Mouse (Mus musculus) bone marrow macrophage, adult 2 months (primary cell): ENCODE results near the gene Atp1a2. TPM values are rescaled to one million over a fixed set of nuclear protein-coding genes. Genes with fewer than 3 reads are reported as not detected.

Experiments used
- H3K27ac ChIP-seq: 2 replicates; pipeline ENCODE4 v1.5.1; 2012; ENCODE audit warnings: low read depth, low read length; ENCODE audit not compliant: insufficient read depth
- H3K4me1 ChIP-seq: 2 replicates; pipeline ENCODE4 v1.6.1; 2012; ENCODE audit warnings: low read length; ENCODE audit not compliant: control insufficient read depth, insufficient read depth
- H3K4me3 ChIP-seq: 2 replicates; pipeline ENCODE4 v1.5.1; 2012; ENCODE audit warnings: mild to moderate bottlenecking, low read length, moderate library complexity; ENCODE audit not compliant: insufficient read depth
- CTCF ChIP-seq: IDR thresholded peaks from 2 replicates; pipeline ENCODE4 v1.5.1; 2012; ENCODE audit warnings: low read depth, mild to moderate bottlenecking, low read length, moderate library complexity
- POLR2A ChIP-seq: IDR thresholded peaks from 2 replicates; pipeline ENCODE4 v1.6.1; 2012; ENCODE audit warnings: mild to moderate bottlenecking, low read depth, low read length, borderline replicate concordance
- polyA plus RNA-seq: library from polyadenylated mRNA; stranded (reverse); fragments of >200 nt; gene quantifications from 2 replicates; pipeline ENCODE4 v1.2.4, GENCODE M21; 2012; ENCODE audit not compliant: missing spikeins, insufficient read depth, insufficient read length

The Atp1a2 gene
- polyA plus RNA-seq, 1 experiment, result 0.36 TPM

DNA sequence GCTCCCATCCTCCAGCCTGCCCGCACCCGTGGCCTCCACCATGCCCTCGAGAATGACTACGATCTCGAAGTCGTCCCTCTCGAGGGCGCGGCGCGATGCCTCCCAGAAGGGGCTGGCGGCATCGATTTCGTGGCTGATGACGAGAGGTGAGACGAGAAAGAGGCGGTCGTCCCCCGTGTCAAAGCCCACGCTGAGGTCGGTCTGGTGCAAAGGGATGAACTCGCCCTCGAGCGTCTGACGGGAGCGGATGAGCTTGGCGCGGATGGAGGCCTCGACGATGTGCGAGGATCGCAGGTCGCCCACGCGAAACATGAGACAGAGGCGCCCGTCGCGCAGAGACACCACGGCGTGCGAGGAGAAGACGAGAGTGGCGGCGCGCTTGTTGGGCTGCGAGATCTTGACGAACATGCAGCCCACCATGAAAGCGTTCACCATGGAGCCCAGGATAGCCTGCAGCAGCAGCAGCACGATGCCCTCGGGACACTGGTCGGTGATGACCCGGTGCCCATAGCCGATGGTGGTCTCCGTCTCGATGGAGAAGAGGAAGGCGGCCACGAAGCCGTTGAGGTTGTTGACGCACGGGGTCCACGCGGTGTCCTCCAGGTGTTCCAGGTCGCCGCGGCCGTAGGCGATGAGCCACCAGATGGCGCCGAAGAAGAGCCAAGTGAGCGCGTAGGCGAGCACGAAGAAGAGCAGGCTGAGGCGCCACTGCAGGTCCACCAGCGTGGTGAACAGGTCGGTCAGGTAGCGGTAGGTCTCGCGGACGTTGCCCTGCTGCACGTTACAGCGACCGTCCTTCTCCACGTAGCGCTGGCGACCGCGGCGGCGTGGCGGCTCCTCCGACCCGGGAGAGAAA, 28.0 kb upstream of the Atp1a2 start:
- peak overlapping the region; percentile 34 for H3K4me3 ChIP-seq
- no peak for TF ChIP-seq POLR2A
- TF ChIP-seq CTCF, result peak; percentile 44; the same call in 1 of the 2 replicates

DNA sequence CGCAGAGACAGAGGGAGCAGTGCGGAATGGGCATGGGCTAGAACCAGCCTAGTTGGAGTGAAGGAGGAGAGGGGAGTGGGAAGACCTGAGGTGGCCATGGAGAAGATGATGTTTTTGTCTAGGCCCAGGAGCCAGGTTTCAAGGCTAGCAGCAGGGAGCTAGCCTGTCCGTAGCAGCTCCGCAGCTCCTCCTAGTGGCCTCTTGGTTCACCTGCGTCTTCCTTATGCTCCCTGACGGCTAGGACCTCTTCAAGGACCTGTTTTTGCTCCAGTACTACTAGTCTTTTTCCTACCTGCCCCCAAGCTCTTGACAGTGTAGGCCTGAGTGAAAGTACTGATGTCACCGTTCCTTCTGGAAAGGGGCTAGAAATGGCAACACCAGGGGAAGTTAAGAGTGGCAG, 26.9 kb upstream of the Atp1a2 start:
- H3K27ac ChIP-seq, result no peak overlapping the region
- no peaks in the 10 kb centered on the region for H3K4me1 ChIP-seq
- no peak overlapping the region for H3K4me3 ChIP-seq
- TF ChIP-seq CTCF, result peak; percentile 86
- TF ChIP-seq POLR2A, result no peak

More for the DNA sequence above, 28.0 kb upstream of the Atp1a2 start:
- Histone ChIP-seq H3K27ac (no peak overlapping the region), H3K4me1 (peaks cover 2% of the 10 kb centered on the region)

DNA sequence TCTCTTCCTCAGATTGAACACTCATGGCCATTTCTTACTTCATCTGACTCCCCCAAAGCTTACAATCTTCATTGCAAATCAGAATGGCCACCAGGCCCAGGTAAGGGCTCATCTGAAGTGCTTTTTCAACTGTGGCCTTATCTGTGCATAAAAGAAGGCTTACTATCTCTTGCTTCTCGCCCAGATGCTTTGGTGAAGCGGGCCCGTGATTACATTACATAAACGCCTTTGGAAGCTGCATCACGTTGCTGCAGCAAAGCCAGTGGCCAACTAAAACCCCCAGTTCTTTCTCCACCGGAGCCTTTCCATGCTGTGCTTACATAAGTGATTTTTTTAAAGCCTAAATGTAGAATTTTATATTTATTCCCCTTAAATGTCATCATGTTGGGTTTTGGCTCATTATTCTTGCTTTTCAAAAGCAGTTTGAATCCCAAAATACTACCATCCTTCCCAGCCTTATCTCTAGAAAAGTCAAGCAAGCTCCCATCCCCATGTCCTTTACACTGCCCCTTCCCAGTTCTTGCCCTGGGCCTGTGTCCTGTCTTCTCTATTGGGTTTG, 26.0 kb upstream of the Atp1a2 start:
- H3K4me3 ChIP-seq, result no peak overlapping the region
- TF ChIP-seq CTCF (no peak), POLR2A (no peak)

DNA sequence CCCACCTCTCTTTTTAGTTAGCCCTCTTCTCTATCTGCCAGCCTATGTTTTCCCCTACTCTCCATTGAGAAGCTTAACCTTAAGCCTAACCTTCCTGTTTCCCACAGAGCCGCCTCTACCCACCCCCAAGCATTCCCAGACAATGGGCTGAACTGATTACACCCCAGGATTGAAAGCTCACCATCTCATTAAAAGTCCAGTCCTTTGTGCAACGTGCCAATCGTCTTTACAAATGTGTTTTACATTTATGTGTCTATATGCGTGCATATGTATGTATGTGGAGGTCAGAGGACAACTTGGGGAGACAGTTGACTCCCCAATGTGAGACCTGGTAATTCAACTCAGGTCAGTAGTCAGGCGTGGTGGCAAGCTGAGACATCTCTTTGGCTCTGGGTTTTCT, 25.4 kb upstream of the Atp1a2 start:
- TF ChIP-seq CTCF (no peak), POLR2A (no peak)
- H3K4me1 ChIP-seq, result no peaks in the 10 kb centered on the region
- no peak overlapping the region for H3K4me3 ChIP-seq
- H3K27ac ChIP-seq, result no peak overlapping the region

More for the DNA sequence above, 26.0 kb upstream of the Atp1a2 start:
- no peak overlapping the region for H3K27ac ChIP-seq
- no peaks in the 10 kb centered on the region for H3K4me1 ChIP-seq

DNA sequence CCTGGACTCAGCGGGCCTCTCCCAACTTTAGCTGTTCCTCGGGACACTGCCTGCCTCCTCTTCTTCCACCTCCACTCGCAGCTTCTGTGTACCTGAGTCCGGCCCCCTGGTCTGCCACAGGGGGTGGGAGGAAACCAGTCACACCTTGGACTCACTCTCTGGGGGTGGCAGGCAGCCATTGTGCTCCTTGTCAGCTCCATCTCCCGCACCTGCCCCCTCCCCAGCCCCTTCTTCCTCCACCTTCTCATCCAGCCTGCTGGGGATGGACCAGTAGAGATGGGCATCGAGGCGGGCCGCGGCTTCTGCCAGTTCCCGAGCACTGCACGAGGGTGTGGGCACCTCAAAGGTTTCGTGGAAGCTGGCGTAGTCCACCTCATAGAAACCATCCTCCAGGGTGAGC, 24.9 kb upstream of the Atp1a2 start:
- TF ChIP-seq POLR2A (no peak), CTCF (no peak)
- Histone ChIP-seq H3K27ac (no peak overlapping the region), H3K4me3 (no peak overlapping the region), H3K4me1 (no peaks in the 10 kb centered on the region)

DNA sequence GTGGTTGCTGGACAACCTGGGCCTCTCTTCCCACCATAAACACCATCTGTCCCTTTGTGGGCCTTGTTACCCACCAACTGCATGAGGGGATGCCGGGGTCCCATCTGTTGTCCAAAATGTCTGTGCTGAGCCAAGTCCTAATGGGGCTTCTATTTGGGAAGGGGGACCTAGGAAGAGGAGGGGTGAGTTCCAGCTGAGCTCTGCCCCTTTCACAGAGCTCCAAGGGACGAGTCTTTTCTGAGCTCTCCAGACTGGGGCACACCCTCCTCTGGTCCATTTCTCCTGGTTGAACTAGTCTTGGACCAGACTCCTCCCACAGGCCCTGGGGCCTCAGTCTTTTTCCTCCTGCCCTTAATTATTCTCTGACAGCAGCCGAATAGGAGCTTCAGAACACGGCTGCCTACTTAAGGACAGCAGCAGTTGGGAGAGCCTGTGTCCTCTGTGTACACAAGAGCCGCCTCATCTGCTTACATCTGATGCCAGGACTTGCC, 22.1 kb upstream of the Atp1a2 start:
- Histone ChIP-seq H3K4me3 (no peak overlapping the region), H3K4me1 (peaks cover 2% of the 10 kb centered on the region; the same call in 1 of the 2 replicates), H3K27ac (no peak overlapping the region)
- TF ChIP-seq POLR2A (no peak), CTCF (no peak)

DNA sequence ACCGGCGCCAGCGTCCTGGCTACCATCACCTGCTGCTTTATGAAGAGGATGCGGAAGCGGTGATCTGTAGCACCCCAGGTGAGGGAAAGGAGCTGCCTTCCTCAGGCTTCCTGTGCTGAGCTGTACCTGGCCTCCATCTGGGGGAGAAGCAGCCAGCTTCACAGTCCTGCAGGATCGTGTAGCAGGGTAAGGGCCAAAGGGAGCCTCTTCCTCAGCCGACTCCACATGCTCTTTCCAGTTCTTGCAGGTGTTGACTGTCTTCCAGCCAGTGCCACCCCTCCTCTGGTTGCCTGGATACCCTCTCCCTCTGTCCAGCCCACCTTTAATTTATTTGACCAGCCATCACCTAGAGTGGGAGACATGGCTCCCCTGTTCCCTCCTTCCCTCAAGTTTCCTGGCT, 21.5 kb upstream of the Atp1a2 start:
- H3K4me3 ChIP-seq, result no peak overlapping the region
- peaks cover 4% of the 10 kb centered on the region for H3K4me1 ChIP-seq
- no peak overlapping the region for H3K27ac ChIP-seq
- no peak for TF ChIP-seq CTCF
- TF ChIP-seq POLR2A, result no peak

DNA sequence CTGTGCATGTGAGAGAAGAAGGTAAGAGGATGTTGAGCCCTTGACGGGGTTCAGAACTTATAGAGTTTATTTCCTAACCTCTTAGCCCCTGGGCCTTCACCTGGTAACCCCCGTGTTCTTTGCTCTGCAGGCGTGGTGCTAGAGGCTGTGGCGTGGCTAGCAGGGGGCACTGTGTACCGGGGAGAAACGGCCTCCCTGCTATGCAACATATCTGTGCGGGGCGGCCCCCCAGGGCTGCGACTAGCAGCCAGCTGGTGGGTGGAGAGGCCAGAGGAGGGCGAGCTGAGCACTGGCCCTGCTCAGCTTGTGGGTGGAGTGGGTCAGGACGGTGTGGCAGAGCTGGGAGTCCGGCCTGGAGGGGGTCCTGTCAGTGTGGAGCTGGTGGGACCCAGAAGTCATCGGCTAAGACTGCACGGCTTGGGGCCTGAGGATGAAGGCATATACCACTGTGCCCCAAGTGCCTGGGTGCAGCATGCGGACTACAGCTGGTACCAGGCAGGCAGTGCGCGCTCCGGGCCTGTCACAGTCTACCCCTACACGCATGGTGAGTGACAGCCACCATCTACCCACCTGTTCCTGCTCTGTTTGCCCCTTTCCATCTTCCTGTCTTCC, 20.7 kb upstream of the Atp1a2 start:
- H3K4me1 ChIP-seq, result peaks cover 12% of the 10 kb centered on the region
- H3K27ac ChIP-seq, result no peak overlapping the region
- no peak for TF ChIP-seq POLR2A
- no peak for TF ChIP-seq CTCF
- no peak overlapping the region for H3K4me3 ChIP-seq

DNA sequence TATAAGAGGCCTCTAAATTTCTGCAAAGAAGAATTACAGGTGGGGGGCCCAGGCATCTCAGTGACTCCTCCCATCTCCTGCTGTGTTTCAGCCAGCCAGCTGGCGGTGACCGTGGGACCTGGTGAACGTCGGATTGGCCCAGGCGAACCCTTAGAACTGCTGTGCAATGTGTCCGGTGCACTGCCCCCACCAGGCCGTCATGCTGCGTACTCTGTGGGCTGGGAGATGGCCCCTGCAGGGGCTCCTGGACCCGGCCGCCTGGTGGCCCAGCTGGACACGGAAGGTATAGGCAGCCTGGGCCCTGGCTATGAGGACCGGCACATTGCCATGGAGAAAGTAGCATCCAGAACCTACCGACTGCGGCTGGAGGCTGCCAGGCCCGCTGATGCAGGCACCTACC, 20.1 kb upstream of the Atp1a2 start:
- peaks cover 13% of the 10 kb centered on the region for H3K4me1 ChIP-seq
- H3K4me3 ChIP-seq, result no peak overlapping the region
- no peak overlapping the region for H3K27ac ChIP-seq
- TF ChIP-seq POLR2A (no peak), CTCF (no peak)

DNA sequence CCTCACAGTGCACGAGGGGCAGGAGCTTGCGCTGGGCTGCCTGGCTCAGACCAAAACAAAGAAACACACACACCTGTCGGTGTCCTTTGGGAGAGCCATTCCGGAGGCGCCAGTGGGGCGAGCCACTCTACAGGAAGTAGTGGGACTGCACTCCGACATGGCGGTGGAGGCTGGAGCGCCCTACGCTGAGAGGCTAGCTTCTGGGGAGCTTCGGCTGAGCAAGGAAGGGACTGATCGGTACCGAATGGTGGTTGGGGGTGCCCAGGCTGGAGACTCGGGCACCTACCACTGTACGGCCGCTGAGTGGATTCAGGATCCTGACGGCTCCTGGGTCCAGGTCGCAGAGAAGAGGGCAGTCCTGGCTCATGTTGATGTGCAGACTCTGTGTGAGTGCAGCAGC, 19.6 kb upstream of the Atp1a2 start:
- Histone ChIP-seq H3K27ac (no peak overlapping the region), H3K4me1 (peaks cover 13% of the 10 kb centered on the region), H3K4me3 (no peak overlapping the region)
- TF ChIP-seq POLR2A, result no peak
- no peak for TF ChIP-seq CTCF
